Mouse (Mus musculus) yolk sac, embryonic 10.5 days (tissue): ENCODE measurements at regions not wholly inside any gene's neighbourhood (a gene's known extent, or its start where the extent isn't known, plus 50 kb on each side); places are given as distances from the start of the nearest gene placed in this dataset.

Experiments used
- DNase-seq: peaks from one replicate; pipeline ENCODE4 v3.0.0-alpha.2; 2017; ENCODE audit warnings: low spot score

GRCm38 (mm10) chr12:43123160-43123559 lies 1087.0 kb downstream of the Dnajb9 start:
- DNase-seq = no peak

- no peak for DNase-seq
Measured at GRCm38 (mm10) chr12:43112096-43112495, 1098.0 kb downstream of the Dnajb9 start.

GRCm38 (mm10) chr12:43099382-43099781 lies 1110.7 kb downstream of the Dnajb9 start:
- no peak for DNase-seq

GRCm38 (mm10) chr12:43078081-43078480 lies 1132.0 kb downstream of the Dnajb9 start:
- peak; percentile 1 for DNase-seq
